Mouse (Mus musculus) myocyte (in vitro differentiated cells): ENCODE data around the gene Fads3. TPM values are rescaled to one million over a fixed set of nuclear protein-coding genes. Genes with fewer than 3 reads are reported as not detected.

Experiments
- H3K27me3 ChIP-seq: one replicate; pipeline ENCODE4 v1.6.1; 2011; ENCODE audit not compliant: control insufficient read depth, insufficient read depth, insufficient read length
- H3K36me3 ChIP-seq: one replicate; pipeline ENCODE4 v1.6.1; 2011; ENCODE audit not compliant: control insufficient read depth, insufficient read depth
- H3K4me2 ChIP-seq: one replicate; pipeline ENCODE4 v1.6.1; 2011; ENCODE audit warnings: low read depth, control low read depth
- H3K4me3 ChIP-seq: one replicate; pipeline ENCODE4 v1.5.1; 2011; ENCODE audit warnings: mild to moderate bottlenecking, control low read depth, moderate library complexity
- H3K79me2 ChIP-seq: one replicate; pipeline ENCODE4 v1.6.1; 2011; ENCODE audit not compliant: control insufficient read depth, insufficient read depth
- H3ac ChIP-seq: one replicate; pipeline ENCODE4 v1.6.1; 2011; ENCODE audit not compliant: control insufficient read depth, insufficient read length
- CEBPB ChIP-seq: IDR thresholded peaks from 2 replicates; pipeline ENCODE4 v1.6.1; 2011; ENCODE audit warnings: mild to moderate bottlenecking, moderate library complexity; ENCODE audit not compliant: poor library complexity, insufficient read depth, severe bottlenecking
- E2F4 ChIP-seq: IDR thresholded peaks from one replicate; pipeline ENCODE4 v1.6.1; 2011; ENCODE audit warnings: mild to moderate bottlenecking, control low read depth, moderate library complexity; ENCODE audit not compliant: insufficient read depth
- MAX ChIP-seq: IDR thresholded peaks from one replicate; pipeline ENCODE4 v1.6.1; 2011; ENCODE audit warnings: low read depth, mild to moderate bottlenecking, control low read depth
- MYOD1 ChIP-seq, 3 experiments: IDR thresholded peaks; one replicate each; pipeline ENCODE4 v1.6.1; 2011; ENCODE audit warnings: control low read depth in 2 of 3, low read depth in 2 of 3, mild to moderate bottlenecking in 2 of 3, moderate library complexity in 1 of 3; ENCODE audit not compliant: insufficient read length in 2 of 3, control insufficient read depth in 1 of 3
- MYOG ChIP-seq, 3 experiments: IDR thresholded peaks; one replicate each; pipeline ENCODE4 v1.6.1; 2011; ENCODE audit warnings: control low read depth in 2 of 3, low read depth in 2 of 3, mild to moderate bottlenecking in 2 of 3; ENCODE audit not compliant: insufficient read length in 2 of 3, control insufficient read depth in 1 of 3, insufficient read depth in 1 of 3
- POLR2A ChIP-seq: IDR thresholded peaks from one replicate; pipeline ENCODE4 v1.6.1; 2011; ENCODE audit warnings: low read depth, mild to moderate bottlenecking, control low read depth, moderate library complexity; ENCODE audit not compliant: insufficient read length
- POLR2AphosphoS2 ChIP-seq: IDR thresholded peaks from one replicate; pipeline ENCODE4 v1.6.1; 2011; ENCODE audit warnings: low read depth, control low read depth; ENCODE audit not compliant: insufficient read length
- REST ChIP-seq: IDR thresholded peaks from one replicate; pipeline ENCODE4 v1.6.1; 2011; ENCODE audit warnings: mild to moderate bottlenecking, control low read depth, moderate library complexity; ENCODE audit not compliant: insufficient read depth, insufficient read length
- SRF ChIP-seq: IDR thresholded peaks from one replicate; pipeline ENCODE4 v1.6.1; 2011; ENCODE audit warnings: low read depth; ENCODE audit not compliant: control insufficient read depth, insufficient read length
- TCF12 ChIP-seq: IDR thresholded peaks from one replicate; pipeline ENCODE4 v1.6.1; 2011; ENCODE audit warnings: mild to moderate bottlenecking, control low read depth; ENCODE audit not compliant: poor library complexity, insufficient read depth, severe bottlenecking
- TCF3 ChIP-seq: IDR thresholded peaks from one replicate; pipeline ENCODE4 v1.6.1; 2011; ENCODE audit warnings: low read depth, control low read depth; ENCODE audit not compliant: insufficient read length
- USF1 ChIP-seq: IDR thresholded peaks from one replicate; pipeline ENCODE4 v1.6.1; 2011; ENCODE audit warnings: low read depth, mild to moderate bottlenecking, control low read depth, moderate library complexity
- polyA plus RNA-seq: library from polyadenylated mRNA; unstranded; fragments of >200 nt; fragmentation: generic; extraction: Trizol; gene quantifications from one replicate; pipeline ENCODE4 v1.2.1, GENCODE M21; 2012; ENCODE audit warnings: missing spikeins

Gene Fads3
- polyA plus RNA-seq, 1 experiment: 557 TPM

GRCm38 (mm10) chr19:10058876-10059427 lies 17.6 kb downstream of the Fads3 start:
- Histone ChIP-seq H3K79me2 (no peaks in the 10 kb centered on the region), H3K4me3 (no peak overlapping the region), H3K27me3 (no peaks in the 10 kb centered on the region), H3K36me3 (peaks cover 70% of the 10 kb centered on the region), H3ac (no peak overlapping the region), H3K4me2 (no peak overlapping the region)
- no peak for TF ChIP-seq CEBPB
- no peak for TF ChIP-seq E2F4
- no peak for TF ChIP-seq USF1
- peak; percentile 70 for TF ChIP-seq POLR2AphosphoS2
- no peak for TF ChIP-seq TCF12
- no peak for TF ChIP-seq REST
- TF ChIP-seq MYOG (IDR thresholded peaks at IDR 0.05; ENCODE audit: control insufficient read depth in 1 of 3, insufficient read depth in 1 of 3, insufficient read length in 2 of 3, low read depth in 2 of 3): no peak
- no peak for TF ChIP-seq MYOD1 (IDR thresholded peaks at IDR 0.05; ENCODE audit: control insufficient read depth in 1 of 3, insufficient read length in 2 of 3, low read depth in 2 of 3)
- TF ChIP-seq POLR2A: peak; percentile 32

DNA sequence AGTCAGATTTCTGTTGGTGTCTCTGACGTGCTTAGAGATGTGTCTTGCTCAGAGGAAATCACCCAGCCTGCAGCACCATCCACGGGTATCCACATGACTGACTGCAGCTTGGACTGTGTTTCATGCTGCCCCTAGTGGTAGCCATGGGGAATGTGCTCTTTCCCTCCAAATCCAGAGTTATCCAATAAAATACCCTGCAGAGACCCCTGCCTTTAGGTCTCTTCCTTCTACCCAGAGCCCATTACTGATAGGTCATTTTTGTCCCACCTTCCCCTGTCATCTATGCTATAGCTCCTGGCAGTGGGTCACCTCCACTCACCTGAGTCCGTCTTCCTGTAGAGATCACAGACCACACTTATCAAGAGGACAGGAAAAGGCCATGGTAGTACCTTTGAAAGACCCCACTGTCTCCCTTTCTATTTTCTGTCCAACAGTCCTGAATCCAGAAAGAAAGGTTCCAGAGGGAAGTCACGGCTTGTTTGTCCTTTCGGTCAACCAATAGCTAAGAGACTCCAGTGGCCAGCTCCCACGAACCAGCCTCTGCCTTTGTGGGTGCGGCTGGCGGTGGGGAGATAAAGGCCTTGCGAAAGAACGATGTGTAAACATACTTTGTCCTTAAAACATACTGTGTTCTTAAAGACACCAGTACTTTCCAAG lies 18.7 kb downstream of the Fads3 start:
- Histone ChIP-seq H3K4me3 (no peak overlapping the region), H3ac (no peak overlapping the region), H3K36me3 (peaks cover 60% of the 10 kb centered on the region), H3K4me2 (no peak overlapping the region), H3K79me2 (no peaks in the 10 kb centered on the region), H3K27me3 (no peaks in the 10 kb centered on the region)
- TF ChIP-seq POLR2AphosphoS2: peak; percentile 88
- peak; percentile 41 for TF ChIP-seq POLR2A
- no peak for TF ChIP-seq MAX

DNA sequence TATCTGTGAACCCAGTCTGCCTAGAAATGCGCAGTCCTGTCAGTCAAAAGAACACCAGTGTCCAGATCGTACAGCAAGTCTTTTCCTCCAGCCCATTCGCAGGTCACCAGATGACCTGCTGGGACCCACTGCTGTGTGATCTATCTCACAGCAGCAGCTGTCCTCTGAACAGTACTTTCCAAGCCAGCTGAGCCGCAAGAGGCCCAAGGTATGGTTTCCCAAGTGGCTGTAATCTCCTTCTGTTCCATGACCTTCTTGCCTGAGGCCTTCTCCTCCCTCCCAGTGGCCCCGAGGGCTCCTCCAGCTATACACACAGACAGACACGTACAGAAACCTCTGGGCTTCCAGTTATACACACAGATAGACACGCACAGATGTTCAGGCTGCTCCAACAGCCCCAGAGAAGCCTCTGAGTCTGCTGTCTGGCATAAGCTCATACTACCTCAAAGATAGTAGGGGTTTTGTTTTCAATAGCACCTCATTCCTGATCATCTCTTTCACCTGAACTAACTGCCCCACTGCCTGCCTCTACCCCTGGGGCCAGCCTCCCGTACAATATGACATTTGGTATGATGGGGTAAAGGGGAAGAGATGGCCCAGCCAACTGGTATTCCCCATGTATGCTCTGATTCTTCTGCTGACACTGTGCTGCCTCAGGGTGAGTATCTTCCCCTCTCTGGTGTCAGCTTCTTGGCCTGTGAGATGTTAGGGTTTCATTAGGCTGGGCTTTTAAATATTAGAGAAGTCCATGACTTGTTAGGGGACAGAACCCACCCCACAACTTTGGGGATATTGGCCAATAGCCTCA lies 19.6 kb downstream of the Fads3 start:
- H3K36me3 ChIP-seq: peaks cover 52% of the 10 kb centered on the region

GRCm38 (mm10) chr19:10061624-10062023 lies 20.3 kb downstream of the Fads3 start:
- Histone ChIP-seq H3K79me2 (no peaks in the 10 kb centered on the region), H3K36me3 (peaks cover 45% of the 10 kb centered on the region)

More for the DNA sequence above, 19.6 kb downstream of the Fads3 start:
- TF ChIP-seq E2F4: no peak
- no peak for TF ChIP-seq MAX
- no peak for TF ChIP-seq SRF
- no peak for TF ChIP-seq TCF12
- no peak for TF ChIP-seq TCF3
- peak; percentile 34 for TF ChIP-seq POLR2A
- TF ChIP-seq MYOD1 (IDR thresholded peaks at IDR 0.05; ENCODE audit: control insufficient read depth in 1 of 3, insufficient read length in 2 of 3, low read depth in 2 of 3): peak in 1 of 3 experiments; percentile 16
- TF ChIP-seq REST: no peak
- peak; percentile 93 for TF ChIP-seq POLR2AphosphoS2
- no peak for TF ChIP-seq USF1
- no peak for TF ChIP-seq MYOG (IDR thresholded peaks at IDR 0.05; ENCODE audit: control insufficient read depth in 1 of 3, insufficient read depth in 1 of 3, insufficient read length in 2 of 3, low read depth in 2 of 3)
- no peak for TF ChIP-seq CEBPB
- no peak overlapping the region for H3K4me3 ChIP-seq
- no peaks in the 10 kb centered on the region for H3K79me2 ChIP-seq
- H3ac ChIP-seq: no peak overlapping the region
- no peaks in the 10 kb centered on the region for H3K27me3 ChIP-seq
- H3K4me2 ChIP-seq: no peak overlapping the region

DNA sequence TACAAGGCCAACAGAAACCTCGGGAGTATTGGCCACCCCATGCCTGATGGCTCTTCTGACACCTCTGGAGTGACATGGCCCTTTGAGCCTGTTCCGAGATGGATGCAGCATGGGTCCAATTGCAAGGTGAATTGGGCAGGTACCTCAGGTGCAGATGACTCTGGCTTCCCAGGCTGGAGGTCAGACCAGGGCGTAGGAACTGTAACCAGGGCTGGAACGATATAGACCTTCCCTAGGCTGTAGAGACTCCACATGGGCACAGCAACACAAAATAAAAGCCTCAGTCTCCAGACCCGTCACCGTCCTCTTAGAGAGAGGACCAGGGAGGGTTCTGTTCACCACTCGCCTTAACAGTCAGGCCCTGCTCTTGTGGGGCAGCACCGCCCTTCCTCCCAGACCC lies 20.9 kb downstream of the Fads3 start:
- Histone ChIP-seq H3K27me3 (no peaks in the 10 kb centered on the region), H3K4me2 (no peak overlapping the region), H3K79me2 (no peaks in the 10 kb centered on the region), H3ac (no peak overlapping the region), H3K4me3 (no peak overlapping the region), H3K36me3 (peaks cover 39% of the 10 kb centered on the region)
- TF ChIP-seq MYOG (IDR thresholded peaks at IDR 0.05; ENCODE audit: control insufficient read depth in 1 of 3, insufficient read depth in 1 of 3, insufficient read length in 2 of 3, low read depth in 2 of 3) (no peak), POLR2AphosphoS2 (peak; percentile 97), TCF3 (no peak), SRF (no peak)

More at GRCm38 (mm10) chr19:10061624-10062023, 20.3 kb downstream of the Fads3 start:
- TF ChIP-seq E2F4 (no peak), POLR2AphosphoS2 (peak; percentile 61), TCF12 (no peak)
- no peaks in the 10 kb centered on the region for H3K27me3 ChIP-seq
- no peak overlapping the region for H3K4me2 ChIP-seq
- no peak overlapping the region for H3K4me3 ChIP-seq
- H3ac ChIP-seq: no peak overlapping the region
